Mouse (Mus musculus) liver, postnatal 0 days (tissue): Measurements from ENCODE around the gene Avpr1a.

Source experiments
- CTCF ChIP-seq: sonication (generic); IDR thresholded peaks from 2 replicates; pipeline ENCODE4 v1.5.1; 2016; ENCODE audit warnings: antibody characterized with exemption, low read depth
- EP300 ChIP-seq: IDR thresholded peaks from 2 replicates; pipeline ENCODE4 v1.6.1; 2016; ENCODE audit warnings: antibody characterized with exemption, low read depth, mild to moderate bottlenecking

GRCm38 (mm10) chr10:122402270-122402669 lies 46.0 kb upstream of the Avpr1a start:
- TF ChIP-seq CTCF (no peak), EP300 (no peak)
